Mouse (Mus musculus) kidney, embryonic 15.5 days (tissue): Measurements from ENCODE around the gene Slc6a5. TPM values are rescaled to one million over a fixed set of nuclear protein-coding genes. Genes with fewer than 3 reads are reported as not detected.
"Not testable (repeated sequence)": the region's sequence is repeated elsewhere in the genome, so short reads cannot be mapped to it uniquely, and the experiment has no call there.

Experiments
- ATAC-seq: fragments of 200-750 bp; cut with Nextera tagmentation; replicated peaks from 2 replicates; pipeline ENCODE4 v1.8.0; 2017; ENCODE audit warnings: moderate TSS enrichment; ENCODE audit not compliant: low FRiP score
- H3K27ac ChIP-seq: fragments of 300-500 bp; sonication (generic); 2 replicates; pipeline ENCODE4 v1.5.1; 2015; ENCODE audit warnings: mild to moderate bottlenecking, inconsistent platforms
- H3K27me3 ChIP-seq: fragments of 300-500 bp; sonication (generic); 2 replicates; pipeline ENCODE4 v1.6.1; 2015; ENCODE audit warnings: inconsistent platforms
- H3K36me3 ChIP-seq: fragments of 300-500 bp; sonication (generic); 2 replicates; pipeline ENCODE4 v1.6.1; 2015; ENCODE audit warnings: inconsistent platforms
- H3K4me1 ChIP-seq: fragments of 300-500 bp; sonication (generic); 2 replicates; pipeline ENCODE4 v1.6.1; 2015; ENCODE audit warnings: inconsistent platforms
- H3K4me2 ChIP-seq: fragments of 300-500 bp; sonication (generic); 2 replicates; pipeline ENCODE4 v1.6.1; 2015; ENCODE audit warnings: moderate library complexity, mild to moderate bottlenecking, inconsistent platforms
- H3K4me3 ChIP-seq: fragments of 300-500 bp; sonication (generic); replicated peaks from 2 replicates; pipeline ENCODE4 v1.5.1; 2015; ENCODE audit warnings: mild to moderate bottlenecking, inconsistent platforms
- H3K9ac ChIP-seq: fragments of 300-500 bp; sonication (generic); 2 replicates; pipeline ENCODE4 v1.6.1; 2015; ENCODE audit warnings: mild to moderate bottlenecking, inconsistent platforms
- H3K9me3 ChIP-seq: fragments of 300-500 bp; sonication (generic); replicated peaks from 2 replicates; pipeline ENCODE4 v1.6.1; 2016; ENCODE audit warnings: inconsistent platforms
- WGBS: fragments of 180-500 bp; shearing (Covaris S2); methylation state at CpG from one replicate; pipeline ENCODE4 v1.1.7; 2015; ENCODE audit warnings: mixed read lengths; 5-methylcytosine and 5-hydroxymethylcytosine counted together
- polyA plus RNA-seq: library from polyadenylated mRNA; unstranded; fragments of >200 nt; fragmentation: Nextera tagmentation; extraction: Ambion mirVana; gene quantifications from 2 replicates; pipeline ENCODE4 v1.2.1, GENCODE M21; 2015

The Slc6a5 gene
- polyA plus RNA-seq, 1 experiment from 2014 or later, result 0.04 TPM

- no peak overlapping the region for H3K27ac ChIP-seq
- H3K27me3 ChIP-seq, result peaks cover 84% of the 10 kb centered on the region
- H3K4me2 ChIP-seq, result no peak overlapping the region
- no peak overlapping the region for H3K9ac ChIP-seq
- H3K4me1 ChIP-seq, result peaks cover 12% of the 10 kb centered on the region
- 6% methylated on average over 11 of the region's 11 CpGs for WGBS
- H3K36me3 ChIP-seq, result no peaks in the 10 kb centered on the region
- no peak overlapping the region for H3K4me3 ChIP-seq
- H3K9me3 ChIP-seq, result no peaks in the 10 kb centered on the region
- no peak for ATAC-seq
Measured at GRCm38 (mm10) chr7:49915471-49915870, 5.5 kb downstream of the Slc6a5 start.

GRCm38 (mm10) chr7:49919494-49919893 is 9.5 kb downstream of the Slc6a5 start:
- 84% methylated on average over 4 of the region's 4 CpGs for WGBS
- Histone ChIP-seq H3K36me3 (no peaks in the 10 kb centered on the region), H3K9ac (no peak overlapping the region), H3K27ac (no peak overlapping the region), H3K4me3 (no peak overlapping the region), H3K4me2 (no peak overlapping the region), H3K9me3 (no peaks in the 10 kb centered on the region), H3K4me1 (0 out of 2 replicates have a peak, but pooled peaks cover 8% of the 10 kb centered on the region), H3K27me3 (peaks cover 44% of the 10 kb centered on the region)
- ATAC-seq, result no peak

GRCm38 (mm10) chr7:49920751-49921150 is 10.8 kb downstream of the Slc6a5 start:
- Histone ChIP-seq H3K27me3 (peaks cover 32% of the 10 kb centered on the region), H3K9ac (no peak overlapping the region), H3K4me3 (no peak overlapping the region), H3K27ac (no peak overlapping the region), H3K4me1 (0 out of 2 replicates have a peak, but pooled peaks cover 7% of the 10 kb centered on the region), H3K4me2 (no peak overlapping the region), H3K9me3 (no peaks in the 10 kb centered on the region), H3K36me3 (no peaks in the 10 kb centered on the region)
- ATAC-seq, result no peak
- WGBS, result 62% methylated on average over 4 of the region's 4 CpGs

GRCm38 (mm10) chr7:49922928-49923327 is 13.0 kb downstream of the Slc6a5 start:
- H3K36me3 ChIP-seq, result no peaks in the 10 kb centered on the region
- H3K4me3 ChIP-seq, result no peak overlapping the region
- 40% methylated on average over 4 of the region's 4 CpGs for WGBS
- H3K27me3 ChIP-seq, result peaks cover 10% of the 10 kb centered on the region
- 0 out of 2 replicates have a peak, but pooled peaks cover 3% of the 10 kb centered on the region for H3K4me1 ChIP-seq
- no peaks in the 10 kb centered on the region for H3K9me3 ChIP-seq
- peak; percentile 50; the same call in 1 of the 2 replicates for ATAC-seq
- no peak overlapping the region for H3K9ac ChIP-seq
- H3K27ac ChIP-seq, result no peak overlapping the region
- peak overlapping the region; percentile 24; the same call in 1 of the 2 replicates for H3K4me2 ChIP-seq

- Histone ChIP-seq H3K9me3 (no peaks in the 10 kb centered on the region), H3K27ac (no peak overlapping the region), H3K4me2 (peak overlapping the region; percentile 24; the same call in 1 of the 2 replicates), H3K27me3 (peaks cover 5% of the 10 kb centered on the region), H3K9ac (no peak overlapping the region), H3K4me3 (no peak overlapping the region), H3K36me3 (no peaks in the 10 kb centered on the region), H3K4me1 (0 out of 2 replicates have a peak, but pooled peaks cover 3% of the 10 kb centered on the region)
- WGBS, result 0% methylated on average over 13 of the region's 13 CpGs
- peak; percentile 78 for ATAC-seq
Measured at GRCm38 (mm10) chr7:49923376-49923775, 13.4 kb downstream of the Slc6a5 start.

GRCm38 (mm10) chr7:49928571-49928970 is 18.6 kb downstream of the Slc6a5 start:
- Histone ChIP-seq H3K27ac (no peak overlapping the region), H3K36me3 (no peaks in the 10 kb centered on the region), H3K4me1 (no peaks in the 10 kb centered on the region), H3K27me3 (no peaks in the 10 kb centered on the region), H3K9ac (no peak overlapping the region), H3K4me3 (no peak overlapping the region), H3K4me2 (no peak overlapping the region), H3K9me3 (no peaks in the 10 kb centered on the region)
- ATAC-seq, result no peak
- WGBS, result 60% methylated on average over 3 of the region's 3 CpGs

GRCm38 (mm10) chr7:49929999-49930398 is 20.1 kb downstream of the Slc6a5 start:
- 36% methylated on average over 4 of the region's 4 CpGs for WGBS
- H3K9me3 ChIP-seq, result no peaks in the 10 kb centered on the region

GRCm38 (mm10) chr7:49933386-49934115 is 23.6 kb downstream of the Slc6a5 start:
- H3K4me3 ChIP-seq, H3K4me1 ChIP-seq, H3K9me3 ChIP-seq, H3K9ac ChIP-seq, ATAC-seq, H3K27me3 ChIP-seq, H3K36me3 ChIP-seq, H3K27ac ChIP-seq, H3K4me2 ChIP-seq: not testable (repeated sequence)
- WGBS, result 88% methylated on average over 14 of the region's 14 CpGs

More at GRCm38 (mm10) chr7:49929999-49930398, 20.1 kb downstream of the Slc6a5 start:
- peak; percentile 57 for ATAC-seq
- no peak overlapping the region for H3K4me3 ChIP-seq
- H3K27me3 ChIP-seq, result no peaks in the 10 kb centered on the region
- H3K4me1 ChIP-seq, result no peaks in the 10 kb centered on the region
- H3K4me2 ChIP-seq, result no peak overlapping the region
- H3K36me3 ChIP-seq, result no peaks in the 10 kb centered on the region
- H3K27ac ChIP-seq, result no peak overlapping the region
- no peak overlapping the region for H3K9ac ChIP-seq

- H3K27me3 ChIP-seq, result no peaks in the 10 kb centered on the region
- no peak overlapping the region for H3K9ac ChIP-seq
- no peaks in the 10 kb centered on the region for H3K4me1 ChIP-seq
- no peak overlapping the region for H3K4me2 ChIP-seq
- no peak overlapping the region for H3K4me3 ChIP-seq
- no peak overlapping the region for H3K27ac ChIP-seq
- H3K36me3 ChIP-seq, result no peaks in the 10 kb centered on the region
- 87% methylated on average over 3 of the region's 3 CpGs for WGBS
- no peaks in the 10 kb centered on the region for H3K9me3 ChIP-seq
- ATAC-seq, result no peak
Measured at GRCm38 (mm10) chr7:49936821-49937220, 26.9 kb downstream of the Slc6a5 start.

- Histone ChIP-seq H3K9ac (no peak overlapping the region), H3K4me2 (no peak overlapping the region), H3K27ac (no peak overlapping the region; the same call in 1 of the 2 replicates), H3K9me3 (no peaks in the 10 kb centered on the region), H3K4me1 (no peaks in the 10 kb centered on the region), H3K27me3 (no peaks in the 10 kb centered on the region), H3K4me3 (no peak overlapping the region), H3K36me3 (no peaks in the 10 kb centered on the region)
- 48% methylated on average over 3 of the region's 3 CpGs for WGBS
- peak; percentile 66; the same call in 1 of the 2 replicates for ATAC-seq
Measured at GRCm38 (mm10) chr7:49942023-49942422, 32.1 kb downstream of the Slc6a5 start.

GRCm38 (mm10) chr7:49942490-49942889 is 32.5 kb downstream of the Slc6a5 start:
- peak; percentile 52; the same call in 1 of the 2 replicates for ATAC-seq
- H3K9ac ChIP-seq, result no peak overlapping the region
- 57% methylated on average over 5 of the region's 5 CpGs for WGBS
- no peak overlapping the region for H3K4me3 ChIP-seq
- no peak overlapping the region for H3K4me2 ChIP-seq
- no peaks in the 10 kb centered on the region for H3K27me3 ChIP-seq
- no peak overlapping the region for H3K27ac ChIP-seq
- H3K36me3 ChIP-seq, result no peaks in the 10 kb centered on the region
- H3K9me3 ChIP-seq, result no peaks in the 10 kb centered on the region
- no peaks in the 10 kb centered on the region for H3K4me1 ChIP-seq

- Histone ChIP-seq H3K27ac (no peak overlapping the region), H3K9me3 (no peaks in the 10 kb centered on the region), H3K4me1 (no peaks in the 10 kb centered on the region), H3K36me3 (no peaks in the 10 kb centered on the region), H3K4me2 (no peak overlapping the region), H3K4me3 (no peak overlapping the region), H3K27me3 (no peaks in the 10 kb centered on the region), H3K9ac (no peak overlapping the region)
- ATAC-seq, result no peak
- WGBS, result 90% methylated on average over 9 of the region's 9 CpGs
Measured at GRCm38 (mm10) chr7:49946691-49947090, 36.7 kb downstream of the Slc6a5 start.
